Mouse (Mus musculus) bone marrow macrophage, adult 2 months (primary cell): ENCODE measurements around the gene Crot.

ENCODE experiments used
- CTCF ChIP-seq: IDR thresholded peaks from 2 replicates; pipeline ENCODE4 v1.5.1; 2012; ENCODE audit warnings: low read depth, mild to moderate bottlenecking, low read length, moderate library complexity
- POLR2A ChIP-seq: IDR thresholded peaks from 2 replicates; pipeline ENCODE4 v1.6.1; 2012; ENCODE audit warnings: mild to moderate bottlenecking, low read depth, low read length, borderline replicate concordance

GRCm38 (mm10) chr5:8917069-8917468 lies 80.1 kb downstream of the Crot start:
- TF ChIP-seq CTCF, result no peak
- TF ChIP-seq POLR2A, result no peak
